Mouse (Mus musculus): ENCODE data around the gene Sirpa.

DNA sequence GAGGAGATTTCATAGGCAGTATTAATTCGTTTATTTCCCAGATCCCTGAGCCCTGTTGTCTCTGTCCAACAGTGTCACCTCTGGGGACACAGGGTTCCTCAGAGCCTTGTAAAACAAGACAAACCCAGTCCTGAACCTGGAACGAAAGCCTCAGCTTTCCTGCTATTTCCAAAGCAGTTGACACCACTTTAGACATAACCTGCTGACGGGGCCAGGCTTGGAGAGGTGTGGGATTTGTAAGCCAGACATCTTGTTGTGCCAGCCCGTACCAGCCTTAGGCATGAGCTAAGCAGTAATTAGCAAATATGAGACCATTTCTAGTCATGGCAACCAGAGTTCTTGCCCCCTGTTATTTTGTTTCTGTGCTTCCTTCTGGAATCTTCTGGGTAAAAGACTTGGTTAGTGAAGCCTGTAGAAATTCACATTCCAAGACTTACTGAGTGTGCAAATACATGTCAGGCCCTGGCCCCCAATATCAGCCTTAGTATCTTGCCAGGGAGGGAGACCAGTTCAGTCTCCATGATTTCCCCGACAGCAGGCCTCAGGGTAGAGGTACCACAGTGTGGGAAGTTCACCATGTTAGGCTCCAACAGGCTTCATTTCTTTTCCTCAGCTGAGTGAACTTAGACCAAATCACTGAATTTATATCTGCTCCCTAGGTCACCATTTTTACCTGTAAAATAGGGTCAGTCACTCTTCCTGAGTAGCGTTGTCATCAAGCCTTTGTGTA, 36.0 kb downstream of the Sirpa start:
- TF ChIP-seq POLR2A (IDR thresholded peaks at IDR 0.05; ENCODE audit: control insufficient read depth, low read depth, low read length) (no peak), CTCF (IDR thresholded peaks at IDR 0.05; ENCODE audit: control insufficient read depth, insufficient read depth, insufficient replicate concordance, low read depth, low read length) (no peak)
